Mouse (Mus musculus) G1E (cell line): ENCODE data around the gene Lef1.

Experiments
- CTCF ChIP-seq: IDR thresholded peaks from 2 replicates; pipeline ENCODE4 v1.5.1; 2012; ENCODE audit warnings: low read depth, low read length, inconsistent platforms, mixed read lengths
- GATA1 ChIP-seq: IDR thresholded peaks from 2 replicates; pipeline ENCODE4 v1.6.1; 2012; ENCODE audit warnings: borderline replicate concordance, low read length, inconsistent platforms, mixed read lengths
- POLR2AphosphoS5 ChIP-seq: IDR thresholded peaks from 2 replicates; pipeline ENCODE4 v1.6.1; 2012; ENCODE audit warnings: low read depth, low read length, inconsistent platforms; ENCODE audit not compliant: insufficient replicate concordance
- TAL1 ChIP-seq: conservative IDR thresholded peaks from 2 replicates; pipeline ENCODE4 v1.6.1; 2012; ENCODE audit warnings: low read depth, low read length, inconsistent platforms, mixed read lengths

DNA sequence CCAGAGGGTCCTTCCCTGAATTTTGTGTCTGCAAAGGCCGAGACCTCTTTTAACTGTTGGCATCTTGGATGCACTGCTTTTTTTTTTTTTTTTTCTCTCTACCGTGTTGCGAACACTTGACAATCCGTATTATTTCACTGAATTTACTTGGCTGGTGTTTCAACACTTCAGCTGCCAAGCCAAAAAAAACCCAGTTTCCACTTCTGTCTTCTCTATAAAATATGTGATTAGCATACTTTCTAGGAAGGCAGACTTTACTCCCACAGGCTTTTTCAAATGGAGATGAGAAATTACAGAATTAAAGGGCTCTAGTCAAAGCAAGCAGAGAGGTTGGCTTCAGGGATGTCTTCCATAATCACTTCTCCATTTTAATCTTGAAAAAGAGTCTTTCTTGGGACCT lies 14.2 kb upstream of the Lef1 start:
- TF ChIP-seq CTCF (no peak), GATA1 (no peak), TAL1 (no peak), POLR2AphosphoS5 (no peak)
